Mouse (Mus musculus) B cell, adult 2 months (primary cell): Measurements from ENCODE around the gene Foxp4.
"Not testable (repeated sequence)": the region's sequence is repeated elsewhere in the genome, so short reads cannot be mapped to it uniquely, and the experiment has no call there.

ENCODE experiments used
- DNase-seq, 2 experiments: peaks; one replicate each; pipeline ENCODE4 v3.0.0; 2022

The Foxp4 gene

DNA sequence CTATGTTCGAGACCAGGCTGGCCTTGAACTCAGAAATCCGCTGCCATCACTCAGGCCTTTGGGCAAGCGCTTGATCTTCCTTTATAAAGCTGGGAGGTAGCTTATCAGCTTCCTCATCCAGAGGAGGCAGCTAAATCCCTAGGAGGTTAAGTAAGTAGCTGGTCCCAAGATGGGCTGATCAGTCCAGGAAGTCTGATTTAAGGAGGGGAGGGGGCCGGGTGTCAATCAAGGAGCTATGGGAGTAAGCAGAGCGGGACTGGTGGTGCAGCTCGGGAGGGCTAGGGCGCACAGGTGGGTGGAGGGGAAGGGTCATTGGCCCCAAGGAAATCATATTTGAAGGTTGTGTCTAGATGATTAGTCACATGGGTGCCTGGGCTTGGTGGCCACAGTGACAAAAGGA, 35.8 kb downstream of the Foxp4 start:
- no peak for DNase-seq

DNA sequence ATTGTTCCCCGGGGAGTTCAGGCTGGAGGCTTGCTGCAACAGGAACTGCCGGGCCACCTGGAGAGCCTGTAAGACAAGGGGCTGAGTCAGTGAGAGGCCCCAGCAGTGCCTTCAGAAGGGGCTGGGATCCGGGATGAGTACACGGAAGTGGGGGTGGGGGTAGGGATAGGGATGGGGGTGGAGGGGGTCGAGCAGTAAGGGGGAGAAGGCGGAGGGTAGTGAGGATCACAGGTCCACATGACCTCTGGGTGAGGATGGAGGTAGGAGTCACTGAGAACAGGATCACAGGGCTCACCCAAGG, 36.3 kb downstream of the Foxp4 start:
- no peak for DNase-seq

- no peak for DNase-seq
Measured at GRCm38 (mm10) chr17:47887381-47888154, 36.9 kb downstream of the Foxp4 start.

- peak; percentile 34 to 37 for DNase-seq
Measured at GRCm38 (mm10) chr17:47883099-47883498, 41.3 kb downstream of the Foxp4 start.

DNA sequence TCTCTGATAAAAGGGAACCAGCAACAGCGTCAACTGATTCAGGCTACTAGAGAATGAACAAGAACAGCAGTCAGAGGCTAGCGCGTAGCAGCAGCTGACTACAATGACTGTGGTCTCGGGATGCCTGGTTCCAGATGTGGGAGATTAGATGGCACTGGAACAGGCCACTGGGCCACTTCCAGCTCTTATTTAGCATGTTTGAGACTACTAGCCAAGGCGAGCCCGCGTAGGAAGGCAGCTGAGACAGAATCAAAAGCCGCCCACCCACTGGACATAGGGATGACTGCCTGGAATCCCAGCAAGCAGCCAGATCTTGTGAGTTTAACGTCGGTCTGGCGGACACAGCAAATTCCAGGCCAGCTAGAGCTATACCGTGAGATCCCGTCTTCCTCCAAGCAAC, 43.1 kb downstream of the Foxp4 start:
- DNase-seq: no peak

DNA sequence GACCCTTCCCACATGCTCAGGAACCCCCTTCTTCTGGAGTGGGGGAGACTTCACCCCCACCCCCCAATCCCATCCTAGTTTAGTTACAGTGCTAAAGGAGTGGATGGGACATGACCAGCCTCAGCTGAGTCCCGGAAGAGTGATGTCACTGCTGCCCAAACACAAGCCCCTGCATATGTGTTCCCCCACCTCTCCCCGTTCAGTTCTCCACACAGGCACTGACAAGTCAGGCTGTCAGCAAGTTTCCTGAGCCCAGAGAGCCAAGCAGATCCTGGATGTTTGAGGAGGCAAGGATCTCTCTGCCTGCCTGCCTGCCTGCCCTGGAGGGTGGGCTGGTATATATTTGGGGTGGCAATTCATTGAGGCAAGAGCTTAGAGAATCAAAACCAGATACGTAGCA, 45.2 kb downstream of the Foxp4 start:
- DNase-seq: no peak

DNA sequence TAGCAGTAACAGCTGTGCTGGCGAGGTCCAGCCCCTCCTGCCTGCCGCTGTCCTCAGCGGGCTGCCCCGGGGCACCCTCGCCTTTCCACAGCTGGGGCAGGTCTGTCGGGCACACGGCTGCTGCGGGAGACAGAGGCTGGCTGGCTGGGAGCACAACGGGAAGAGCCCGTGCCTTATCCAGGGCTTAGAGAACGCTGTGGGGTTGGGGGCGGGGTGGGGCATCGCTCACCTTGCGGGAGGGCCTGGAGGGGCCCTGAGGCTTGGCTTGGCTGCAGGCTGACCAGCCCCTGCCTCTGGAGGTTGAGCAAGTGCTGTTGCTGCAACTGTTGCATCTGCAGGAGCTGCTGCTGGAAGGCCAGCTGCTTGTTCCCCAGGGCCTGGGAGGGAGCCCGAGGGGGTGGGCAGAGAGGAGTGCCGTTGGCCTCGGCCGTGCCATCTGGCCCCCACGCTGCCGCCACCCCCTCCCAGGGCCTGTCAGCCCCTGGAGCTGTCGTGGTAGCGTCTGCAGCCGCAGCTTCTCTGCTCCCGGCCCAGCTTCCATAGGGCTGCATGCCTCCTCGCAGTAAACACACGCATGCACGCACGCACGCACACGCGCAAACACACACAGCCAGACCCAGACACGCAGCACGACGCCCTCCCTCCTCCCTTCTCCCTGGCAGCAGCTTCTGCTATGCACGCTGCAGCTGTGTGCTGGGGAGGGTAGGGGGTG, 45.9 kb downstream of the Foxp4 start:
- no peak for DNase-seq

- no peak for DNase-seq
Measured at GRCm38 (mm10) chr17:47877715-47878377, 46.6 kb downstream of the Foxp4 start.

DNA sequence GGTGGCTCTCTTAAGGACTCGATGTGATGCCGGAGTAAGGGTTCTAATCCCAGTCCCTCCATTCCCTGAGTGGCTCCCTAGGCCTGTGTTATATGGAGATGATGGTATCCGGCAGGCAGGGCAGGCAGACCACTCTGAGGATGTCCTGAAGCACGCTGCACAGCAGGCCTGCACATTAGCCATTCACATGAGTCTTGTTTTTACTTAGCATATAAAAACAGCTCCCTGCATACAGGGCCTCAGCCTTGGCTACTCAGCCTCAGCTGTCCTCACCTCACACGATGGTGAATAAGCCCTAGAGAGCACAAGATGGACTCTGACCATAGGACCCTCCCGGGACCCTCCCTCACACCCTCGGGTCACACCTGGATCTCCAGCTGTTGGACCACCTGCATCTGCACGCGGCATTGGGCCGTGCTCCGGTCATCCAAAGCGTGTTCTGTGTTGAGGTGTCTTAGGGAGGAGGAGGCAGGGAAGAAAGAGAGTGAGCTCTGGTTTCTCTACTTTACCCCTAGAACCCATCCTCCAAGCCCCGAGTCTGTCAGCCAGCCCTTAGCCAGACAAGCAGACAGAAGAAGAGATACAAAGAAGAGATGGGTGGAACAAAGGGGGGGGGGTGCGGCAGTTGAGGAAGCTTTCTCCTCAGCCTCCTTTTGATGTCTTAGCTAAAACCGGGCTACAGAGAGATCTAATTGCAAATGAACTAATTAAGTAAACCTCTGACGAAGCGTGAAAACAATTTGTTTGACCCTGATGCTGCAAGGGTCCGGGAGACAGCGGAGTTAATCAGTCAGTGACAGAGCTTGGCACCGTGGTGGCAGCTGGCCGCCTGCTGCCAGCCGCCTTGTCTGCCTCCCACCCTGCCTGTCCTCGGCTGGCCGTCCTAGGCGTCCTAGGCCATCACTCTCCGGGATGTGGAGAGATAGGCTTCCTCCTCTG, 47.4 kb downstream of the Foxp4 start:
- DNase-seq: no peak

DNA sequence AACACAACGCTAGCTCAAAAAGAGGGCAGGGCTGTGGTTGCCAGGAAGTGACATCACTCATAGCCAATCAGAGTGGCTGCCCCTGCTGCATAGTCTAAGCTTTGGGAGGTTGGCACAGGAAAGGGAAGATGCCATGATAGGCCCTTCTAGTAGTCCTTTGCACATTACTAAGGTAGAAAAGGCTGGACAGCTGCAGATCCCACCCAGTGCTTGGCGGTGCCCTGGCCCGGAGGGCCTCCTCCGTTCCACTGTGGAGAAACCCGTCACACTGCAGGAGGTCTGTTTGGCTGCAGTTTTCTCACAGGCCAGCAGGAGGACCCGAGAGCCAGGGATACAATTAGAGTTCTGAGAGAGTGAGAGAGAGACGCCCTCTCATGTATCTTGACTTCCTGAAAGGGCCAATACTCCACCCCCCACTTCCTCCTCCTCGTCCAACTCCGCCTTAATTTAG, 51.1 kb downstream of the Foxp4 start:
- peak; percentile 93 for DNase-seq

GRCm38 (mm10) chr17:47872311-47873011, 52.0 kb downstream of the Foxp4 start:
- no peak for DNase-seq

GRCm38 (mm10) chr17:47869874-47870273, 54.6 kb downstream of the Foxp4 start:
- DNase-seq: no peak

DNA sequence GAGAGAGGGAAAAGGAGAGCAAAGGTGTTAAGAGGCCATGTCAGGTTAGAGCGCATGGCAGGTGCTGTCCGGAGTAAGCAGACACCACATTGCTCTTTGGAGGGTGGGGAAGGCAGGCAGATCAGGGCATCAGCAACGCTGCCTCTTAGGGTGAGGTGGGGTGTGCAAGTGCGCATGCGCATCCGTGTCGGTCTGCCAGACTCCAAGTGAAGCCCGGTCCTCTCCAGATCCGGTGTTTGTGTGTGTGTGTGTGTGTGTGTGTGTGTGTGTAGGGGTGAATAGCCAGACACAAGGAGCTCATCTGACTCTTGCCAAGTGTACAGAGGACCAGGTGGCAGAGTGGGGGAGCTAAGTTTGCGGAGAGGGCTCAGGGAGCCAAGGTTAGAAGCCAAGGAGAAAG, 58.4 kb downstream of the Foxp4 start:
- no peak for DNase-seq

- DNase-seq: peak; percentile 90
Measured at GRCm38 (mm10) chr17:47864496-47864895, 59.9 kb downstream of the Foxp4 start.

DNA sequence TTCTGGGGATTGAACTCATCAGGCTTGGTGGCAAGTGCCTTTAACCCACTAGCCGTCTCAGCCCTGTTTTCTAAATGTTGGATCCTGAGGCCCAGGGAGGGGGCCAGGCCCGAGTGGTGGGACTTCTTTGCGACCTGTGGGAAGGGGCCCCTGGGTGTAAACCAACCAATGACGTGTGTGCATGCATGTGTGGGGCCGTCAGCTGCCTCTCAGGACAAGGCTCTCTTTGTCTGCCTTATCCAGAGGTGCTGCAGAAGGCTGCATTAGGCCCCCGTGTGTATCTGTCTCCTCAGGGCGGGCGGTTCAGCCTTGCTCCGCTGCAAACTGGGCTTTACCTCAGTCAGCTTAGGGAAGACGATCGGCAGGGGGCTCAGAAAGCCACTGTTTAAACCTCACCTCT, 61.0 kb downstream of the Foxp4 start:
- DNase-seq: no peak

- DNase-seq: no peak
Measured at GRCm38 (mm10) chr17:47863023-47863422, 61.4 kb downstream of the Foxp4 start.

- DNase-seq: no peak
Measured at GRCm38 (mm10) chr17:47855544-47855943, 68.9 kb downstream of the Foxp4 start.

DNA sequence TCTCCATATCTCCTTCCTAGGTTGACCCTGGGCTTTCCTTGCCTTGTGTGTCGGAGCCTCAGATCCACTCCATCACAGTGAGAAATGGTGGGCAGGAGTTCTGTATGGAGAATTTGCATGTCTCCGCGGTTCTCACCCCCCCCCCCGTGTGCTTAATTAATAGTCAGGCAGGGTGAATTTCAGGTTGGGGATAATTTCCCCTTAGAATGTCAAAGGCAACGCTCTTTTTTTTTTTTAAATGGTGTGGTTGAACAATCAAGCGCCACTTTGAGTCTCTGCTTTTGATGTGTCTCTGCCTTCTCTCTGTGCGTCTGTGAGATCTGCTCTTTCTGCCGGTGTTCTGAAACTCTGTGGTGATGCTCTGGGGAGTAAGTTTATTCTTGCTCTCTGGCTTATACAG, 69.5 kb downstream of the Foxp4 start:
- no peak for DNase-seq

- no peak for DNase-seq
Measured at GRCm38 (mm10) chr17:47853760-47854159, 70.7 kb downstream of the Foxp4 start.

DNA sequence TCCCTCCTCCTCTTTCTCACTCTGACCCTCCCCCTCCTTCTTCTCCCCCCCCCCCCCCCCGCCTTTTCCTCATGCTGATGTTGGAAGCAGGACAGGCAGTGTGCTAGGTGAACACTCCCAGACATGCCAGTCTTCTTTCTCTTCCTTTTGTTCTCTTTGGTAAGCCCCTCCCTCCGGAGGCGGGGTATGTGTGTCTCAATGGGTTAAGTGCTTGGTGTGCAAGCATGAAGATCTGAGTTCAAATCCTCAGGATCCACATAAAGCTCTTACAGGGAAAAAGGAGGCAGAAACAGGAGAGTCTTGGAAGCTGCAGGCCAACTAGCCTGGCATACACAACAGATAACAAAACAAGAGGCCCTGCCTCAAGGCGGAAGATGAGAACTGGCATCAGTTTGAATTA, 71.1 kb downstream of the Foxp4 start:
- no peak for DNase-seq

DNA sequence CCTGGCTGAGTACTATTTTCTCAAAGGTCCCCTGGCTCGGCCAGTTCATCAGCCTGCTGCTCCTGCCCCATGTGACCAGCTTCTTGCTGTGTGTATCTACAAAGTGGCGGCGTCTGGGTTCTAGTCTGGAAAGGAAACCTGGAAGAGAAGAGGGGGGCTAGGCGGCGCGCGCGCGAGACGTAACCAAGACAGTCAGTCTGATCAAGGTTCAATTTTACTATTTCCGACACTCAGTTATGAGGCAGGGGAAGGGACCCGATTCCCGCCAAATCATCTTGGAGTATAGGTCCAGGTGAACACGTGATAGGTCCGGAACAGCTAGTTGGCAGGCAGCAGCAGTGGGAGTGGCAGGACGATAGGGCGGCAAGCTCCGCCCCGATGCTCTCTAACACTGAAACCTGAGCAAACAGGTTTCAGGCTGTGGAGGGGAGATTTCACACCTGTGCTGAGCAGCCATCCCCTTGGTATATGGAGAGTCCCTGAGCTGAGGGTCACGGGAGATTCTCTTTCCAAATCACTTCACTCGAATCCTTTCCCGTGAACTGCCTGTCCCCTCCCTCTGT, 72.6 kb downstream of the Foxp4 start:
- DNase-seq: not testable (repeated sequence)
